Mouse (Mus musculus): ENCODE measurements around the gene Prr23a2.

DNA sequence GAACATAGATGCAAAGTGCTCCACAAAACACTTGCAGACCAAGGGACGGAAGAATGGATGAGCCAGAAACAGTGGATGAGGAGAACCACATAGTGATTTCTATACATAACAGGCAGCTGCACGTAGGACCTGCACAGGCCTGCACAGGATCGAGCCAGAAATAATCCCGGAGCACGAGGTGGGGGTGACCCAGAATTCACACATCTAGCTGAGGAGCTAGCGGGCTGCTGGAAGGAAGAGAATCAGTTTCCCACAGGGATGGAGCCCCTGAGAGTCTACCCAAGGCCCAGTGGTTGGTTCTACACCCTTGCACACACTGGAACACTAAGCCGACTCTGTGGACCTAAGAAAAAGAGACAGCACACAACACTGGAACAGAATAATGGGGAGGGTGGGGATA is 32.5 kb upstream of the Prr23a2 start:
- no peak for TF ChIP-seq CTCF (IDR thresholded peaks at IDR 0.05; ENCODE audit: borderline replicate concordance, insufficient read depth, low read length)
- TF ChIP-seq POLR2A (IDR thresholded peaks at IDR 0.05; ENCODE audit: low read depth, low read length): no peak

Data from embryonic fibroblast, embryonic 13.5 days (primary cell).